Mouse (Mus musculus) left cerebral cortex, adult 8-10 months (tissue): Measurements from ENCODE around the gene Nrxn3. TPM values are rescaled to one million over a fixed set of nuclear protein-coding genes. Genes with fewer than 3 reads are reported as not detected.

Experiments used
- DNase-seq, 2 experiments: peaks; one replicate each; pipeline ENCODE4 v3.0.0; 2022; ENCODE audit warnings: low spot score in 2 of 2
- total RNA-seq, 4 experiments: library from RNA; stranded (reverse); gene quantifications; 2 replicates each; pipeline ENCODE4 v1.2.4; 2022

Gene Nrxn3
- total RNA-seq, 4 experiments from 2014 or later, result 226 to 258 (median 238) TPM

- no peak for DNase-seq
Observed at GRCm38 (mm10) chr12:88924896-88925295, 202.2 kb downstream of the Nrxn3 start.

DNA sequence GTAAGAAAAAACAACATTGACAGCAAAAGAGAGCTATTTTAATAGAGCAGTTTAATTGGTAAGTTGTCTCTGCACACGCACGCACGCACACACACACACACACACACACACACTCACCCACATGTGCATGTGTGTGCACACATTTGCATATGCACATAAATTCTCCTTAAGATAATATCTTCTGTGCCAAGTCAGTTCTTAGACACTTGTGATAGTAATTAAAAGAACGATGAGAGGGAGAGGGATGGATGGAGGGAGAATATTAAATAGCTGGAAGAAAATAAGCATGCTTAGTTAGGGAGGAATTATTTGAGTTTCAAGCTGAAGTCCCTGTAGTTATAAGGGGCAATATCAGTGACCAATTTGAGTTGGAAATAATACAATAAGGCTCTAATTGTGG, 203.6 kb downstream of the Nrxn3 start:
- DNase-seq, result no peak

DNA sequence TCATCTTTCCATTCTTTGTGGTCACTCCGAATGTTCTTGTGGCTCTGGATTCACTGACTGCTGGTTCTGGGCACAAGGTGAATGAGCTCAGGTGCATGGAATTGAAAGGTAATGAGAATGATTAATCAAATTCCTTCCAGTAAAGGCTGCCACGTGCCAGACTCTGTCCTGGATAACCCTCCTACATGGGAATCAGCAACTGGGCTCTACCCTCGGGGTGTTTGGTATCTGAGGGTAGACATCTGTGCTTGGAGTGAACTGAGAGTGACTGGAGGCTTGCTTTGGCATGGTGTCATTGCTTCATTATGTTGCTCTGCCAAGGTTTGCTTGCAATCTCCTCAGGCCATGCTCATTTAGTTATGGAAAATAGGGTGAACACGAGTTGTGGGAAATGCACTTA, 209.0 kb downstream of the Nrxn3 start:
- DNase-seq, result no peak

GRCm38 (mm10) chr12:88939679-88940078, 217.0 kb downstream of the Nrxn3 start:
- no peak for DNase-seq

GRCm38 (mm10) chr12:88944967-88945366, 222.3 kb downstream of the Nrxn3 start:
- DNase-seq, result no peak

- DNase-seq, result no peak
Observed at GRCm38 (mm10) chr12:88949870-88950269, 227.2 kb downstream of the Nrxn3 start.

GRCm38 (mm10) chr12:88952937-88953600, 230.4 kb downstream of the Nrxn3 start:
- DNase-seq, result peak; percentile 28

GRCm38 (mm10) chr12:88953801-88954200, 231.1 kb downstream of the Nrxn3 start:
- DNase-seq, result peak in 1 of 2 experiments; percentile 57

GRCm38 (mm10) chr12:88957431-88957830, 234.8 kb downstream of the Nrxn3 start:
- DNase-seq, result no peak

- peak in 1 of 2 experiments; percentile 71 for DNase-seq
Observed at GRCm38 (mm10) chr12:88960817-88961216, 238.1 kb downstream of the Nrxn3 start.

DNA sequence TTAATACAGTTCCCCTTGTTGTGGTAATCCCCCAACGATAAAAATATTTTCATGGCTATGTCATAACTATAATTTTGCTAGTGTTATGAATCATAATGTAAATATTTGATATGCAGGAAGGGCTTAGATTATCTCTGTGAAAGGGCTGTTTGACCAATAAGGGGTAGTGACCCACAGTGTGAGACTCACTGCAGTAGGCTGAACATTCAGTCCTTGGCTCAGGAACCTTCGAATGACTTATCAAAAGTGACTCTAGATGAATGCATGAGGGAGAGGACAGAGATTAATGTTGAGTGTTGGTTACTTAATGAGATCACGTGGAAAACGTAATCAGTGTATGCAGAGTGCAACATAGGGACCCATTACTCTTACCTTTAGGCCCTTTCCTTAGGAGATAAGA, 243.7 kb downstream of the Nrxn3 start:
- DNase-seq, result no peak

DNA sequence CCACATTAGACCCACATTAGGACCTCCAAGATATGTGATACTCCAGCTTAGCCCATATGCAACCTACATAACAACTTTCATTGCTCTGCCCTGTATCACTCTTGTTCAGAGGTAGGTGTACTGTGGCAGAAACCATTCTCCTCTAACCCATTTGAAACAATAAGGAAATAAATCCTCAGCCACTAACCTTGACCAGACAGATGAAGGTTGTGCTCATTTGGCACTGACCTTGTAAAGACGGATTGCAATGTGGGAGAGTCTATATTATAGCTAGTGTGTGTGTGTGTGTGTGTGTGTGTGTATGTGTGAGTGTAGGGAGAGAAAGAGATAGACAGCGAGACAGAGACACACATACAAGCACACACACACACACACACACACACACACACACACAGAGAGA, 253.9 kb downstream of the Nrxn3 start:
- no peak for DNase-seq

DNA sequence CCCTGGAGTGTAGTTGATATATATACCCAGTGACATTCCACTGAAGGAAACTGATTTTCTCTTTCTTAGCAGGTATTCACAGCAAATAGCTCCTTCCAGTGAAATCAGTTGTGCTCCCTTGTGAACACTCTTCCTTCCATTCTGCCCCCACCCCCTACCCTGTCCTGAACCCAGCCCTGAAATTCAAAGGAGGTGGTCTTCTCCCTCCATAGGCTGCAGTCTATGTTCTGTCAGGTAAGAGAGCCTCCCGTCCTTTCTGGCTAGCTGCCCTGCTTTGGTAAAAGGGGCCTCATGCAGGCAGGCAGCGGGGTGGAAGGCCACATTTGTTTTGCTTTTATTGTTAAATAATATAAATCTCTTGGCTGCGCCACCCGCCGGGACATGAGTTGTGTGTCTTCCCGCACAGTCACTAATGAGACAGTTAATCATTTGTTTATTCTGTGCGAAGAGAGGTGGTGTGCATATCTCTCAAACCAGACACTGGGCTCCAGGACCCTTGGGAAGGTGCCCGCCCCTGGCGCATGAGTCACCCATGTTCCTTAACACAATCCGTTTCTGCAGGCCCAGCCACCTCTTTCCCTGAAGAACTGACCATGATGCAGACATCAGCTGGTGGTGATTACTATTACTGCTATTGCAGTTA, 261.1 kb downstream of the Nrxn3 start:
- no peak for DNase-seq

GRCm38 (mm10) chr12:88984375-88984774, 261.7 kb downstream of the Nrxn3 start:
- DNase-seq, result no peak

GRCm38 (mm10) chr12:88984804-88985203, 262.1 kb downstream of the Nrxn3 start:
- DNase-seq, result no peak

DNA sequence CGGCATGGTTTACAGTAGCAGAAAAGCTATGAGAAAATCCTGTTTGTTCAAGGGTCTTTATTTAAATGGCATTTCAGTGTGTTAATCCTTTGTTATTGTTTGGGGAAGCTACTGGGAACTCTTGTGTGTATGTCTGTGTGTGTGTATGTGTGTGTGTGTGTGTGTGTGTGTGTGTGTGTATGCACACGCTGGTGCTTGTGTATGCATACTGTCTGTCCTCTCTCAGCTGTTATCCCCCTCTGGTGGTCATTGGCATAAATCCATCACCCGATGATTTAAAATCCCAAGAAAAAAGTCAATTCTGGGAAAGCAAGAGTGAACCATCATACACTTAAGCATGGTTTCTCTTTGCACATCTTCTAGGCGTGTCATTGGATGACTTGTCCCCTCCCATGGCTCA, 264.4 kb downstream of the Nrxn3 start:
- DNase-seq, result no peak

GRCm38 (mm10) chr12:88990753-88991152, 268.1 kb downstream of the Nrxn3 start:
- no peak for DNase-seq

DNA sequence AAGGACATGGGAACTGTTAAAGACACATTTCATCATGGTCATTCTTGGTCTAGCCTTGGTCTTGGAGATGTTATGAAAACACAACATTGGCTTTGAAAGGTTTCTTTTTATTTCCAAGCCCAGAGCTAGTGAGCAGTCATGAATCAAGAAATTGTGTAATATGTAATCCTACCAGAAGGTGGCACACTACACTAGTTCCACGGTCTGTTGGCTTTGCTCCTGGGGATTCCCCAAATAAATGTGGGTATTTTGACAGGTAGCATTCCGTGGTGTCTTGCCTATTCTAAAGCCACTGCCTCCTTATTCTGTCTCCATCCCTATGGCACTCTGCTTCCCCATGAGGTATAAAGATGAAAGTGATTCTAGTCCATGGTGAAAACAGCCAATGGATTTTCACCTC, 269.5 kb downstream of the Nrxn3 start:
- DNase-seq, result no peak

DNA sequence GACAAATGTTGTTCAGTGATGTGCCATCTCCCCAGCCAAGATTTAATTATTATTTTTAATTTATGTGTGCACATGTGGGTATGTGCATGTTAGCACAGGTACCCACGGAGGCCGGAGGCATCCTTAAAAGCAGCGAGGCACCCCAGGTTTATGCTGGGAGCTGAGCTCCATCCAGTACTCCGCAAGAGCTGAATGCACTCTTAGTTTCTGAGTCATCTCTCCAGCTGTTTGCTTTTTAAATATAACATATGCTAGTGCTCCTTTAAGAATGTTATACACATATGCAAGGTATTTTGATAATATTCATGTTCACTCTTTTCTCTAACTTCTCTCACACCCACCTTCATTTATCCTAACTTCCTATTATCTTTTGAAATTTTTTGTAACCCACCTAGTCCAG, 271.1 kb downstream of the Nrxn3 start:
- no peak for DNase-seq

- DNase-seq, result no peak
Observed at GRCm38 (mm10) chr12:89016436-89016835, 293.8 kb downstream of the Nrxn3 start.

DNA sequence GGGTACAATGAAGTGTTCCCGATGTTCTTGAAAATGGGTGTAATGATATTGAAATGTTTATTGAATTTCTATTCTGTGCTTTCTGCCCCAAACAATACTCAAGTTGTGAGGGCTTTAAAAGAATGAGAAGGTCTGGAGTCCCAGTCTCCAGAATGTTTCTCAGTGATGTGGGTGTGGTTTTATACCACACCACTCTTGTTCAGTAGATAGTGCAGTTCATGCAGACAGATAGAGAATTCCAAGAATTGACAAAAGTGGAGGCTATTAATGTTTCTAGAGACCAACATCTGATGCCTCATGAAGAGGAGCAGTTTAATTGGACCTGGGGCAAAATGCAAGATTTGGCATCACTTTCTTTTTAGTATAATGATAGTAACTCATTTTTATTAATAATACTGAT, 302.5 kb downstream of the Nrxn3 start:
- DNase-seq, result no peak

DNA sequence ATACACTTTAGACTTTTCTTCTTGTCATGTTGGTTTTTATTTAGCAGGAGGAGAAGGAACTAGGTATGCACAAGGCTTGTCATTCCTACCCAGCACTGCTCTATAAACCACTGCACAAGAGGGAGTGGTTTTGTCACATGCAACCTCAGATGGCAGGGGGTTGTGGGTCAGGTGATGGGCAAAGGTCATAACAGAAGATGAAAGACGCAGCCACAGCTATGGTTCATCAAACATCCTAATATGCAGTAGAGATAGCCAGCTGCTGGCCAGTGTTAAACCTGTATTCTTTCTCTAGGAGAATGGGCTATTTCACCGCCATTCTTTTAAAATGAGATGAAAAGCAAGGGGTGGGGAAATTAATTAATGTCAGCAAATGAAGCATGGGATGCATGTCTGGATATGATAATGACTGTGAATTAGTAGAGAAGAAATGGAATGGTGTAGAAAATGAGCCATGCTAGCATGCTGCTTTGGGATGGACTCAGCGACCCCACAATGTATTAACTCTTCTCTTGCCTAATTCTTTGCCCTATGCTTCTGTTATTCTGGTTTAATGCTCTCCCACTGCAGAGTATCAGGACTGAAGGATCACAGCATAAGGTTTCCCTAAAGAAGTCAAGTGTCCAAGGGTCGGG, 313.4 kb downstream of the Nrxn3 start:
- DNase-seq, result no peak

- no peak for DNase-seq
Observed at GRCm38 (mm10) chr12:89040151-89040550, 317.5 kb downstream of the Nrxn3 start.
